Comparison of ENCODE assay signal across 8 mouse cellular contexts in genomic region chr15:5144021-5144778, GRCm38 (mm10). TPM values are rescaled to one million over a fixed set of nuclear protein-coding genes. Genes with fewer than 3 reads are reported as not detected.
A peak's percentile ranks its signal among the peaks of the same experiment; 100 is the strongest.
DNase-seq lines count a peak whose midpoint lies in the region; ATAC-seq and TF ChIP-seq lines count a peak whose summit lies in the region.

No protein-coding gene starts in this region.

- peak overlapping the region; percentile 92 for H3K4me3 ChIP-seq in ES-Bruce4 (ENCODE audit: low read depth, low read length)
- H3K4me3 ChIP-seq in erythroblast, embryonic 14.5 days (replicated peaks), result peak overlapping the region; percentile 78

- no peak for ATAC-seq in megakaryocyte-erythroid progenitor cell, adult 5-6 weeks (replicated peaks; ENCODE audit: low FRiP score, low TSS enrichment, poor library complexity, severe bottlenecking)

- no peaks in the 10 kb centered on the region for H3K9me3 ChIP-seq in ES-Bruce4 (replicated peaks; ENCODE audit: control insufficient read depth, insufficient read depth, low read length, poor library complexity, severe bottlenecking)
- no peaks in the 10 kb centered on the region for H3K9me3 ChIP-seq in erythroblast, embryonic 14.5 days (ENCODE audit: control insufficient read depth, low read length)

- no peak overlapping the region for H3K27ac ChIP-seq in ES-Bruce4 (ENCODE audit: insufficient read depth, low read length)

- peak; percentile 71 to 80 for DNase-seq in adrenal gland, postnatal 36 days
- DNase-seq in heart, postnatal 4 days, result peak; percentile 80
- peak; percentile 40 for DNase-seq in left cerebral cortex, adult 11 months (ENCODE audit: low spot score)
- peak; percentile 35 for DNase-seq in lung, postnatal 25 days (ENCODE audit: low spot score)
- peak; percentile 78 for DNase-seq in right cerebral cortex, postnatal 14 days

- H3K4me1 ChIP-seq in ES-Bruce4 (ENCODE audit: control insufficient read depth, insufficient read depth, low read length), result no peaks in the 10 kb centered on the region
- peaks cover 78% of the 10 kb centered on the region for H3K4me1 ChIP-seq in erythroblast, embryonic 14.5 days (ENCODE audit: control insufficient read depth)

- peak overlapping the region; percentile 98 for H3K9ac ChIP-seq in ES-Bruce4 (ENCODE audit: low read depth, poor library complexity, severe bottlenecking)

- no peaks in the 10 kb centered on the region for H3K36me3 ChIP-seq in ES-Bruce4 (ENCODE audit: control insufficient read depth, insufficient read depth, low read length, poor library complexity, severe bottlenecking)
- peaks cover 32% of the 10 kb centered on the region for H3K36me3 ChIP-seq in erythroblast, embryonic 14.5 days (ENCODE audit: control insufficient read depth)

- TF ChIP-seq CTCF in ES-Bruce4 (IDR thresholded peaks at IDR 0.05; ENCODE audit: low read depth, low read length), result no peak

- no peaks in the 10 kb centered on the region for H3K27me3 ChIP-seq in ES-Bruce4 (ENCODE audit: control insufficient read depth, insufficient read depth, low read length, poor library complexity, severe bottlenecking)
- no peaks in the 10 kb centered on the region for H3K27me3 ChIP-seq in erythroblast, embryonic 14.5 days (ENCODE audit: control insufficient read depth)

- TF ChIP-seq EP300 in ES-Bruce4 (IDR thresholded peaks at IDR 0.05; ENCODE audit: insufficient read depth, low read depth, low read length), result no peak

- no peak for TF ChIP-seq POLR2A in ES-Bruce4 (IDR thresholded peaks at IDR 0.05; ENCODE audit: insufficient read depth, low read length)

RNA-seq across cellular contexts. Expression of gene Prkaa1, which starts 0.5 kb away (rescaled TPM):
- 24.6 and 26.0 TPM in 2 replicates for polyA plus RNA-seq in ES-Bruce4 (2011; ENCODE audit: insufficient read depth, insufficient read length, low read depth, missing spikeins)
- total RNA-seq in adrenal gland, postnatal 36 days (2021), result 10 to 100 TPM; 35.1 to 39.9 TPM
- polyA plus RNA-seq in erythroblast, embryonic 14.5 days (2012), result 0.23 and 0.25 TPM in 2 replicates
- total RNA-seq in heart, postnatal 4 days (2021), result 10 to 100 TPM; 16.7 to 16.9 TPM
- 55.5 and 56.0 TPM in 2 replicates for total RNA-seq in megakaryocyte-erythroid progenitor cell, adult 5-6 weeks (2014; fragmentation: Nextera tagmentation)
- 59.3 and 69.1 TPM in 2 replicates for total RNA-seq in megakaryocyte-erythroid progenitor cell, adult 5-6 weeks (2017)

RNA-seq across cellular contexts. Expression of gene Rpl37, which starts 27.8 kb away (rescaled TPM):
- 685 and 750 TPM in 2 replicates for polyA plus RNA-seq in ES-Bruce4 (2011; ENCODE audit: insufficient read depth, insufficient read length, low read depth, missing spikeins)
- 100 to 1,000 TPM; 399 to 467 TPM for total RNA-seq in adrenal gland, postnatal 36 days (2021)
- polyA plus RNA-seq in erythroblast, embryonic 14.5 days (2012), result 12.6 and 13.1 TPM in 2 replicates
- 100 to 1,000 TPM; 274 to 281 TPM for total RNA-seq in heart, postnatal 4 days (2021)
- total RNA-seq in megakaryocyte-erythroid progenitor cell, adult 5-6 weeks (2014; fragmentation: Nextera tagmentation), result 2,794 and 2,966 TPM in 2 replicates
- 2,588 and 3,250 TPM in 2 replicates for total RNA-seq in megakaryocyte-erythroid progenitor cell, adult 5-6 weeks (2017)

RNA-seq across cellular contexts. Expression of gene Card6, which starts 35.9 kb away (rescaled TPM):
- polyA plus RNA-seq in ES-Bruce4 (2011; ENCODE audit: insufficient read depth, insufficient read length, low read depth, missing spikeins), result 0.67 and 0.82 TPM in 2 replicates
- 1 to 10 TPM; 6.5 to 7.4 TPM for total RNA-seq in adrenal gland, postnatal 36 days (2021)
- 0.01 TPM in 2 replicates for polyA plus RNA-seq in erythroblast, embryonic 14.5 days (2012)
- total RNA-seq in heart, postnatal 4 days (2021), result 1 to 10 TPM; 5.9 to 6.1 TPM
- total RNA-seq in megakaryocyte-erythroid progenitor cell, adult 5-6 weeks (2014; fragmentation: Nextera tagmentation), result 1.2 and 1.4 TPM in 2 replicates
- 0.19 and 0.52 TPM in 2 replicates for total RNA-seq in megakaryocyte-erythroid progenitor cell, adult 5-6 weeks (2017)

RNA-seq across cellular contexts. Expression of gene Ttc33, which starts 41.1 kb away (rescaled TPM):
- 22.8 and 29.6 TPM in 2 replicates for polyA plus RNA-seq in ES-Bruce4 (2011; ENCODE audit: insufficient read depth, insufficient read length, low read depth, missing spikeins)
- total RNA-seq in adrenal gland, postnatal 36 days (2021), result 10 to 100 TPM; 53.0 to 67.1 TPM
- polyA plus RNA-seq in erythroblast, embryonic 14.5 days (2012), result 0.21 and 1.0 TPM in 2 replicates
- 10 to 100 TPM; 20.8 to 24.8 TPM for total RNA-seq in heart, postnatal 4 days (2021)
- 12.6 and 21.2 TPM in 2 replicates for total RNA-seq in megakaryocyte-erythroid progenitor cell, adult 5-6 weeks (2014; fragmentation: Nextera tagmentation)
- total RNA-seq in megakaryocyte-erythroid progenitor cell, adult 5-6 weeks (2017), result 35.6 and 36.8 TPM in 2 replicates

Comparison
In these comparisons a context has a peak if more than half of its experiments do, and no peak if none do; other contexts are left out.
1. RNA of gene Rpl37, which starts 27.8 kb away (total RNA-seq): 2,588 to 3,250 TPM in megakaryocyte-erythroid progenitor cell, adult 5-6 weeks; 399 to 467 TPM in adrenal gland, postnatal 36 days and 274 to 281 TPM in heart, postnatal 4 days; every median in the first group is over 4 times any median in the second.
2. Peak in every context shown above with its lines, with median percentiles within 50 percentile points of each other: DNase-seq.